Mouse (Mus musculus) c-Kit-positive CD71-negative TER-119-negative erythroid progenitor cells, embryonic 14.5 days (primary cell): ENCODE results near the gene D17Wsu92e.
"Not testable (repeated sequence)": the region's sequence is repeated elsewhere in the genome, so short reads cannot be mapped to it uniquely, and the experiment has no call there.

Experiments used
- DNase-seq: peaks from one replicate; pipeline ENCODE4 v3.0.0-alpha.2; 2013; ENCODE audit warnings: low read depth

D17Wsu92e gene

DNA sequence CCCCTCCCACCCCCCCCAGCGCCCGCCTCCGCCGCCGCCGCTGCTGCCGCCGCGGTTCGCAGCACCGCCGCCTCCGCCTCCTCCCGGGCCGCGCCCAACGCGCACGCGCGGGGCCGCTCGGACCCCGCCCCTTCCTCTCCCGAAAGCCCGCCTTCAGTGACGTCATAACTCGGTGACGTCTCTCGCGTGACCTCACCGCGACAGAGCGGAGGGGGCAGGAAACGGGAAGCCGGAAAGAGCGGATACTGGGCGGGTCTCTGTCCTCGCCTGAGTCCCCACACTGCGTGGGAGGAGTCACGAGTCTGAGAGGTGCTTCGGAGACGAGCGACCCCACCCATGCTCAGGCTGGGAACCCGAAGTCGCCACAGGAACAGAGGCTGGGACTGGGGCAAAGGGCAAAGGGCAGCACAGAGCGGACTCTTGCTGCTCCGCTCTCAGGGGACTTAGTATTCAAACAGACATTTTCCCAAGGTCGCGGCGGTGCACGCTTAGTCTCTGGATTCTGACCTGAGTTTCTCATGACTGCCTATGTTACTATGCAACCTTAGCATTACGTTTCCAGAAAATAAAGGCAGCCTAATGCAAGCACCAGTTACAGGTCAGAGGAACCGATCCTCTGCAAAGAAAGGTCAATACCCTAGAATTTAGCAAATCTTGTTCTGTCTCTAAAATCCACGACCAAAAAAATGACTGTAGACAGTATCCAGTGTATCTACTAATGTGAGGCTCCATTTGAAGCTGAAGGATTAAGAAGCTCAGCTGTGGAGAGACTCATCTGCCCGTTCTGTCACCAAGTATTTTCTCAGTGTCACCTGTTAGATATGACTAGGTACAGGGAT, at the start of gene D17Wsu92e:
D17Wsu92e (minus strand) TSS at position 81 of the 839 bp plus-strand sequence.
- peak; percentile 99 for DNase-seq

DNA sequence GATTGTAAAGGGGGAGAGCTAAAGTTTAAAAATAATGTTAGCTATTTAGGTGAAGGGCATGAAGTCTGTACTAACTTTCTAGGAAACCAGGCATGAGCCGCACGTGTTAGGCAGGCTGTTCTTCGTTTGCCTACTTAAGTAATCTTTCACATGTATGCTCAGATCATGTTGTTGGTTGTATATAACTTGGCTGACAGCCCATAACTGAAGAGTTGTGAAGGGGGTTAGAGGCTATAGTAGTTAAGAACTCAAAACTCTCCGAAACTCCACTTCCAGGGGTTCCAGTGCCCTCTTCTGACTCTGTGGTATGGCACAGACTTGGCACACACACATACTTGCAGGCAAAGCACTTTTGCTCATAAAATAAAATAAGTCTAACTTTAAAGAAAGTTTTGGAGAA, 46.3 kb upstream of the D17Wsu92e start:
- DNase-seq, result no peak

GRCm38 (mm10) chr17:27865461-27865860, 45.0 kb upstream of the D17Wsu92e start:
- DNase-seq, result no peak

DNA sequence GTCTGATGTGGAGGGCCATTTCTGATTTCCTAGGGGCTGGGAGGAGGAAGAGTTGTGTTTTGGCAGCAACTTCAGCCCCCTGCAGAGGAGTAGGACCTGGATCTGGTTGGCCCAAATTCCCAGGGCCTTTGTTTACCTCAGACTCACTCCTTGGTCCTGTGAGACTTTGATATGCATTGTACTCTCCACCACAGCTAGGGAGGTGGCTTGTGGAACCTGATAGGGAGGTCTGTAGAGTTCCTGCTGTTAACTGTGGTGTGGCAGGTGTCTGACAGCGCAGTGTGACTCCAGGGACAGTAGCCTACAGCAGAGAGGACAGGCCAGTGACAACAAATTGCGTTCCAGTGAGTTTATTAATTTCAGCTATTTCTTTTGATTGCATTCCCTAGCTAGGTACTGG, 38.7 kb upstream of the D17Wsu92e start:
- no peak for DNase-seq

DNA sequence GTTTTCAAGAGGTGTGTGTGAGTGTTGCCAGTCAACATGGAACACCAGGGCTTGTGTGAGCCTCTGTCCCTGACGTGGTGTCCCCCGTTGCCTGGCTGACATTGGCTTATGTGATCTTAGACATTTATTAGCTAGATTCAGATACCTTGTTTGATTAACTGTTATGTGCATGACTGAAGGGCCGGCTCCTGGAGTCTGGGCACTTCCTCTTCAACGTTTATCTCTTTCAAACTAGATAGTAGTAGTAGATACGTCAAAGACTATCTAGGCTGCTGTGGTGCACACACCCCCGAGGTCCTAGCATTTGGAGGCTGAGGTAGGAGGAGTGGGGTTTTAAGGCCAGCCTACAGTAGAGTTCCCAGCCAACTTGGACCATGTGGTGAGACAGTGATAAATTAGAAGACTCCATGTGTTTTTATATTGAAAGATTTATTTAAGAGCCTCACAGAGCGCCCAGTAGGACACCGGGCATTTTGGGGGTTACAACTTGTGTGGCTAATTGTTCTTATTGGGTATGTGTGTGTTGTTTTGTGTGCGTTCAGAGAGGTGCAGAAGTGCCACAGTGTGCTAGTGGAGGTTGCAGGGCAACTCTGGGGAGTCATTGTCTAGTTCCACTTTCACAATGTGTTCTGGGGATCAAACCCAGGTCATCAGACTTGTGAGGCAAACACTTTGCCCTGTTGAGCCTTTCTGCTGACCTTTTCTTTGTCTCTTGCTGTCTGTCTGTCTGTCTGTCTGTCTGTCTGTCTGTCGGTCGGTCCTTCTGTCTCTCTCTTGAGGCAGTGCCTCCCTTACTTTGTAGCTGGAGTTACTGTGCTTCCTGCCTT, 37.4 kb upstream of the D17Wsu92e start:
- no peak for DNase-seq

DNA sequence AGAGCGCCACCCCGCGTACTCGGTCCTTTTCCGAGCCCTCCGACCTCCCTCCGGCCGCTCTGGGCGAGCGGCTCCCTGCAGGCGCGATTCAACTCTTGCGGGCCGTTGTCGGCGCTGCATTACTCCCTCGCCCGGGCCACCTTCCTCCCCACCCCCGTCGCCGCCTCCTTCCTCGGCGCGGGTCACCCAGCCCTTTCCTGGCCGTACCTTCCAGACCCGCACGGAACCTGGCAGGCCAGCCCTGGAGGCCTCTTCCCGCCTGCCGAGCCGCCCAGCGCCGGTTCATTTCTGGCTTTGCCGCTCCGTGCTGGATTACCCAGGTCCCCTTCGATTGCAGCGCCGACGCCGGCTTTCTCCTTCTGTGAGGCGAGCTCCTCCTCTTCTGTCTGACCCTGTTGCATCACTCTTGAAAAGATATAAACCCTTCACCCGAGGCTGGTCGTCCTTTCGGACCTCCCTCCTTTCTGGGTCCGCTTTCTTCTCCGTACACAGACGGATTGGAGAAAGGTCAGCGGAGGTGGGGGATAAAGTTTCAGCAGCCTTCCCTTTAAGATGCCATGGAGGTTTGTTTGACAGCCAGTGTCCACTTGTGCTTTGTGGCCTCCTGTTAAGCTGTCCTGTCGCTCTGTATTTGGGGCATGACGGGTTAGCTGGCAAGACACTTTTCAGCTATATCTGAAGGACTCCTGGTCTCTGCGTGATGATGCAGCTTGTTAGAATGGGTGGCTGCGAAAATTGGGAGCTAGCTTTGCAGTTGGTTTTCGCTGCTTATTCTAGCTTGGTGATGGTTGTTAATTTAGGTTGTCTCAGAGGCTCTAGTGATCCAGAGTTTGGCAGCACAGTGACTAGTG, 36.6 kb upstream of the D17Wsu92e start:
- DNase-seq, result peak; percentile 41

DNA sequence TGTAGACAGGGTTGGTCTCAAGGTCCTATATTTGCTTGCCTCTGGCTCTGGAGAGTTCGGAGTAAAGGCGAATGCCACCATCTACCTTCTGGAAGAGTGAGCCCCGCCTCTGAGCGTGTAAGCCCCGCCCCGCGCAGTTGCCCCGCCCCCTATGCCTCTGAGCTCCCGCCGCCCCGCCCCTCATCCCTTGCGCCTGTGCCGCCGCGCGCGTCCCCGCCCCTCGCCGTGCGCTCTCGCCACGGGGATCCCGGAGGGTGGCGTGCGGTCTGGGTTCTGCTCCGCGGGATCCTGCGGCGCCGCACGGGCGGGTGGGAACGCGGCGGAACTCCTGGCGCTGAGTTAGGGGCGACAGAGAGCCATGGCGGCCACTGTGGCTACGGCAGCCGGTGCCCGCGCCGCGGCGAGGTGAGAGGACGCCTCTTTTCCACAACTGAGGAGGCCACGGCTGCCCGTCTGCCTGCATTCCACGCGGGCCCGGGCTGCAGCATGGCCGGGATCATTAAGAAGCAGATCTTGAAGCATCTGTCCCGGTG, 35.9 kb upstream of the D17Wsu92e start, which contains the start of gene Uhrf1bp1:
Uhrf1bp1 (plus strand) TSS at position 177 of the 533 bp plus-strand sequence.
- peak; percentile 73 for DNase-seq

- no peak for DNase-seq
Observed at GRCm38 (mm10) chr17:27851076-27851475, 30.6 kb upstream of the D17Wsu92e start.

GRCm38 (mm10) chr17:27848351-27848750, 27.9 kb upstream of the D17Wsu92e start:
- no peak for DNase-seq

DNA sequence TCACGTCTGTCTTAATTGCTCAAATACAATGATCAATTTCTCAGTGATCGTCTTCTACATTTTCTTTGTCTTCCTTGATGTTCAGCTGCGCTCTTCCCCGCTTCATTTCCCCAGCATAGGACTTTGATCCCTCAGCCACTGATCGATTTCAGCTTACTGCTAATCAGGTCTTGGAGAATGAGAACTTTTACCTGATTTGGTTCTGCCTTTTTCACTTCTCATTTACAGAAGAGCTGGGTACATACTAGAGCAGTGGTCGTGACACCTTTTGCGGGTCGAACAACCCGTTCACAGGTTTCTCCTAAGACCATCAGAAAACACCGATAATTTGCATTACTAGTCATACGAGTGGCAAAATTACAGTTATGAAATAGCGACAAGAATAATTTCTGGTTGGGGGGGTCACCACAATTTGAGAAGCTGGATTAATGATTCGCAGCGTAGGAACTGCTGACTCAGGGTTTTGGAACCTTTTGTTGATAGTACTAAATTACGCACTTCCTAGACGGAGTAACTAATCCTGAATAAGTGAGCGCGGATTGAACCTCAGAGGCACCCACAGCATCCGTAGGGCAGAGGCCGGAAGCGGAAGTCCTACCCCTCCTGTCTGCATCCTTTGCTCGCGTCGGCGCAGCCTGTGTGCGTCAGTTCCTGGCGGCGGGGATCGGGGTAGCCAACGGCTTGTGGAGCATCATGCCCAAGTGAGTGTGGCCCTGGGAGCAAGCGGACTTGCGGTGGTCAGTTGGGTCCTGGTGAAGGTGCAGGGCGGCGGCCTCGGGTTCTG, 19.2 kb upstream of the D17Wsu92e start:
- DNase-seq, result peak; percentile 89

GRCm38 (mm10) chr17:27837850-27838249, 17.4 kb upstream of the D17Wsu92e start, which contains the start of gene Snrpc:
TSS of gene Snrpc (plus strand) at chr17:27838150.
- DNase-seq, result not testable (repeated sequence)

DNA sequence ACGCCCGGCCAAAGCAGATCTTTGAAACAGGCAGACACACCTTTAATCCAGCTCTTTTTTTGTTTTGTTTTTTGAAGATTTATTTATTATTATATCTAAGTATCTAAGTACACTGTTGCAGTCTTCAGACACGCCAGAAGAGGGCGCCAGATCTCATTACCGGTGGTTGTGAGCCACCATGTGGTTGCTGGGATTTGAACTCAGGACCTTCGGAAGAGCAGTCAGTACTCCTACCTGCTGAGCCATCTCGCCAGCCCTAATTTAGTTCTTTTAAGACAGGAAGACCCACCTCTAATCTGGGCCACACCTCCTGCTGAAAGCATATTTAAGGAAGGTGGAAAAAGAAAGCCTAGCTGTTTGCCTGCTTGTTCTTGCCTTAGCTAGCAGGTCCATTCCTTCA, 10.0 kb upstream of the D17Wsu92e start:
- DNase-seq, result no peak

- no peak for DNase-seq
Observed at GRCm38 (mm10) chr17:27827511-27827910, 7.1 kb upstream of the D17Wsu92e start.

DNA sequence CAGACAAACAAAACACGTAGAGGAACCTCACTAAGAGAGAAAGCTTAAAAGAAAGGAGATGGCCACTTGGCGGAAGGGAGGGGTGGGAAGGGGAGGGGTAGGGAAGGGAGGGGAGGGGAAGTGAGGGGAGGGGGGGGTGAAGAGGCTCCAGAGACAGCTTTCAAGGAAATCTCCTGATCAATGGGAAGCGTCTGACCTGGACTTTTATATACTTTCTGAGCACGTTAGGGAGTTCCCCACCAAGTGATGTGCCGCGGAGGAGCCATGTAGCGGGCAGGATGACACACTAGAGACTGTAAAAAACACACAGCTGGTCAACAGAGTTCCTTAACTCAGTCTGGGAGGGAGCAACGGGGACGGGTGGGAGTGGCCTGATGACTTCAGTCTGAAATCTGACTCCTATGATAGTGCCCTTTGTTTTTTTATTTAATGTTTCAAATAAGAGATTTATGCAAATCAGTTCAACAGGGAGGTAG, 6.5 kb upstream of the D17Wsu92e start:
- DNase-seq, result no peak

DNA sequence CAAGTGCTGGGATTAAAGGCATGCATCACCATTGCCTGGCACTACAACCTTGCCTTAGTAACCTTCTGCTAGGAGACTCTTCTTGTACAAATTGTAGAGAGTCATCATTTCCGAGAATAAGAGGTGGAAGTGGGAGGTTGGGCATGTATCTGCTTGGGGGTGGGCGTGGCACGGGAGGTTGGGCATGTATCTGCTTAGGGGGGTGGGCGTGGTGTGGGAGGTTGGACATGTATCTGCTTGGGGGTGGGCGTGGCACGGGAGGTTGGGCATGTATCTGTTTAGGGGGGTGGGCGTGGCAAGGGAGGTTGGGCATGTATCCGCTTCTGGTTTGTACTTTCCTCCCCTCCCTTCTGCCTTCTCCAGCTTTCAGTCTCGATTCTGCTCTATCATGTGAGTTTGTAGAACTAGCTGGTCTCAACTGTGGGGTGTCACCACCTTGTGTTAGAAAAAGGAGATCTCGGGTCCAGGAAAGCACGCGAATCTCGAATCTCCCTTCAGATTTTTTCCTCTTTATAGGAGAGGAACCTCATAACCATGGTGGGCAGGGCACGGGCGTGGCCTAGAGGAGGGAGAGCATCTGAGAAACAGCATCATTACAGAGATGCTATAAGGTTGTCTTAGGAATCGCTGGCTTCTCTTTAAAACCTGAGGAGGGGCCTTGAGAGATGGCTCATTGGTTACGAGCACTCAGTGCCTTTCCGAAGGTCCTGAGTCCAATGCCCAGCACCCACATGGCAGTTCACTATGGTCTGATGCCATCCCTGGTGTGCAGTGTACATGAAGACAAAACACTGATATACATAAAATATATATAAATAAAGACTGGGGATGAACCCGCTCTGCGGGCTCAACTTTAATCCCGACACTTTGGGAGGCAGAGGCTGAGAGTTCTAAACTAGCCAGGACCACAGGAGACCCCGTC, 5.8 kb upstream of the D17Wsu92e start:
- DNase-seq, result peak; percentile 85

DNA sequence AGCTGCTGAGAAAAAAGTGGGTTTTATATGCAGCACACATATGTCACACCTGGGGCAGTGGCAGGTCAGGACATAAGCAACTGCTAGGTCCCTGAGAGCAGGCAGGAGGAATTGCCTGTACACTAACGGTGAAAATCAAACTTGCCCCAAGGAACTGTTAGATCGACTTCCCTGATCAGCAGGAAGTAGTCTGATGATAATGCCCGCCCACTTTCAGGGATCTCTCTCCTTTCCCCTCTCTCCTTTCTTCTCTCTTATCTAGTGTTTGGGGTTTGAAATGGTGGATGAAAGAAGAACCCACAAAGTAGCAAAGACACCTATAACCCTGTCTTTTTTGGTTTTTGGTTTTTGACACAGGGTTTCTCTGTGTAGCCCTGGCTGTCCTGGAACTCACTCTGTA, 5.1 kb upstream of the D17Wsu92e start:
- DNase-seq, result no peak

- no peak for DNase-seq
Observed at GRCm38 (mm10) chr17:27824941-27825340, 4.5 kb upstream of the D17Wsu92e start.

GRCm38 (mm10) chr17:27823142-27823905, 2.9 kb upstream of the D17Wsu92e start:
- no peak for DNase-seq
